Mouse (Mus musculus): ENCODE results near the gene Olfr237-ps1. TPM values are rescaled to one million over a fixed set of nuclear protein-coding genes. Genes with fewer than 3 reads are reported as not detected.
"Not testable (repeated sequence)": the region's sequence is repeated elsewhere in the genome, so short reads cannot be mapped to it uniquely, and the experiment has no call there.

The Olfr237-ps1 gene
- polyA plus RNA-seq (2012; rRNA removed) = not detected in 2 replicates

- H3K36me3 ChIP-seq (ENCODE audit: control insufficient read depth, insufficient read depth, low read length); H3K4me1 ChIP-seq (ENCODE audit: control insufficient read depth, insufficient read depth, low read length); DNase-seq; H3K4me3 ChIP-seq (ENCODE audit: insufficient read depth, low read depth, low read length); H3K27me3 ChIP-seq (replicated peaks; ENCODE audit: control insufficient read depth, insufficient read depth, low read length); H3K27ac ChIP-seq (ENCODE audit: insufficient read depth, low read depth, low read length): not testable (repeated sequence)
- WGBS = 75% methylated on average over 2 of the region's 2 CpGs
These were observed at the start of gene Olfr237-ps1 for GRCm38 (mm10) chr6:43146267-43146666. Gene Olfr237-ps1, plus strand, starts transcription at chr6:43146567.

GRCm38 (mm10) chr6:43106069-43106468 is 40.3 kb upstream of the Olfr237-ps1 start, which contains the start of gene Olfr441:
Gene Olfr441, plus strand, starts transcription at chr6:43106369.
- not testable (repeated sequence) for H3K27me3 ChIP-seq (replicated peaks; ENCODE audit: control insufficient read depth, insufficient read depth, low read length); H3K27ac ChIP-seq (ENCODE audit: insufficient read depth, low read depth, low read length); H3K36me3 ChIP-seq (ENCODE audit: control insufficient read depth, insufficient read depth, low read length); H3K4me3 ChIP-seq (ENCODE audit: insufficient read depth, low read depth, low read length); DNase-seq; H3K4me1 ChIP-seq (ENCODE audit: control insufficient read depth, insufficient read depth, low read length)
- 87% methylated on average over 1 of the region's 1 CpGs for WGBS

GRCm38 (mm10) chr6:43159502-43159901 is 13.1 kb downstream of the Olfr237-ps1 start:
- 42% methylated on average over 1 of the region's 1 CpGs for WGBS
- Histone ChIP-seq H3K4me1 (ENCODE audit: control insufficient read depth, insufficient read depth, low read length) (no peaks in the 10 kb centered on the region), H3K27me3 (replicated peaks; ENCODE audit: control insufficient read depth, insufficient read depth, low read length) (no peaks in the 10 kb centered on the region), H3K36me3 (ENCODE audit: control insufficient read depth, insufficient read depth, low read length) (no peaks in the 10 kb centered on the region), H3K4me3 (ENCODE audit: insufficient read depth, low read depth, low read length) (no peak overlapping the region), H3K27ac (ENCODE audit: insufficient read depth, low read depth, low read length) (no peak overlapping the region)
- TF ChIP-seq CTCF (conservative IDR thresholded peaks at IDR 0.05; ENCODE audit: insufficient read depth, insufficient read length, low read depth, low read length) = no peak
- no peak for TF ChIP-seq POLR2A (IDR thresholded peaks at IDR 0.05; ENCODE audit: low read depth, low read length)
- DNase-seq = no peak

GRCm38 (mm10) chr6:43162982-43163381 is 16.6 kb downstream of the Olfr237-ps1 start, which contains the start of gene Olfr437:
Gene Olfr437, plus strand, starts transcription at chr6:43163282.
- WGBS = 64% methylated on average over 3 of the region's 3 CpGs
- Histone ChIP-seq H3K36me3 (ENCODE audit: control insufficient read depth, insufficient read depth, low read length) (no peaks in the 10 kb centered on the region), H3K4me1 (ENCODE audit: control insufficient read depth, insufficient read depth, low read length) (no peaks in the 10 kb centered on the region), H3K4me3 (ENCODE audit: insufficient read depth, low read depth, low read length) (no peak within 1 kb of the TSS), H3K27me3 (replicated peaks; ENCODE audit: control insufficient read depth, insufficient read depth, low read length) (no peaks in the 10 kb centered on the region), H3K27ac (ENCODE audit: insufficient read depth, low read depth, low read length) (no peak within 1 kb of the TSS)
- DNase-seq = no peak
- TF ChIP-seq CTCF (conservative IDR thresholded peaks at IDR 0.05; ENCODE audit: insufficient read depth, insufficient read length, low read depth, low read length) (no peak), POLR2A (IDR thresholded peaks at IDR 0.05; ENCODE audit: low read depth, low read length) (no peak)

- Histone ChIP-seq H3K4me3 (ENCODE audit: insufficient read depth, low read depth, low read length) (no peak overlapping the region), H3K36me3 (ENCODE audit: control insufficient read depth, insufficient read depth, low read length) (no peaks in the 10 kb centered on the region), H3K4me1 (ENCODE audit: control insufficient read depth, insufficient read depth, low read length) (no peaks in the 10 kb centered on the region), H3K27ac (ENCODE audit: insufficient read depth, low read depth, low read length) (no peak overlapping the region), H3K27me3 (replicated peaks; ENCODE audit: control insufficient read depth, insufficient read depth, low read length) (no peaks in the 10 kb centered on the region)
- 92% methylated on average over 4 of the region's 4 CpGs for WGBS
- DNase-seq = no peak
- no peak for TF ChIP-seq CTCF (conservative IDR thresholded peaks at IDR 0.05; ENCODE audit: insufficient read depth, insufficient read length, low read depth, low read length)
- no peak for TF ChIP-seq POLR2A (IDR thresholded peaks at IDR 0.05; ENCODE audit: low read depth, low read length)
These were observed 20.9 kb downstream of the Olfr237-ps1 start for GRCm38 (mm10) chr6:43167246-43167645.

GRCm38 (mm10) chr6:43171840-43172239 is 25.5 kb downstream of the Olfr237-ps1 start, which contains the start of gene Olfr13:
Gene Olfr13, plus strand, starts transcription at chr6:43172140.
- 51% methylated on average over 4 of the region's 4 CpGs for WGBS
- TF ChIP-seq POLR2A (IDR thresholded peaks at IDR 0.05; ENCODE audit: low read depth, low read length) (no peak), CTCF (conservative IDR thresholded peaks at IDR 0.05; ENCODE audit: insufficient read depth, insufficient read length, low read depth, low read length) (no peak)

GRCm38 (mm10) chr6:43178129-43178528 is 31.8 kb downstream of the Olfr237-ps1 start:
- no peak overlapping the region for H3K27ac ChIP-seq (ENCODE audit: insufficient read depth, low read depth, low read length)
- no peaks in the 10 kb centered on the region for H3K4me1 ChIP-seq (ENCODE audit: control insufficient read depth, insufficient read depth, low read length)
- TF ChIP-seq CTCF (conservative IDR thresholded peaks at IDR 0.05; ENCODE audit: insufficient read depth, insufficient read length, low read depth, low read length) = no peak
- TF ChIP-seq POLR2A (IDR thresholded peaks at IDR 0.05; ENCODE audit: low read depth, low read length) = no peak
- 52% methylated on average over 1 of the region's 1 CpGs for WGBS
- no peaks in the 10 kb centered on the region for H3K27me3 ChIP-seq (replicated peaks; ENCODE audit: control insufficient read depth, insufficient read depth, low read length)
- H3K4me3 ChIP-seq (ENCODE audit: insufficient read depth, low read depth, low read length) = no peak overlapping the region
- H3K36me3 ChIP-seq (ENCODE audit: control insufficient read depth, insufficient read depth, low read length) = no peaks in the 10 kb centered on the region
- DNase-seq = no peak

More at GRCm38 (mm10) chr6:43171840-43172239, 25.5 kb downstream of the Olfr237-ps1 start, which contains the start of gene Olfr13:
- Histone ChIP-seq H3K4me3 (ENCODE audit: insufficient read depth, low read depth, low read length) (no peak within 1 kb of the TSS), H3K36me3 (ENCODE audit: control insufficient read depth, insufficient read depth, low read length) (no peaks in the 10 kb centered on the region), H3K4me1 (ENCODE audit: control insufficient read depth, insufficient read depth, low read length) (no peaks in the 10 kb centered on the region), H3K27me3 (replicated peaks; ENCODE audit: control insufficient read depth, insufficient read depth, low read length) (no peaks in the 10 kb centered on the region), H3K27ac (ENCODE audit: insufficient read depth, low read depth, low read length) (no peak within 1 kb of the TSS)
- no peak for DNase-seq
